Comparison of ENCODE assay signal across 9 mouse cellular contexts in the genomic region with DNA sequence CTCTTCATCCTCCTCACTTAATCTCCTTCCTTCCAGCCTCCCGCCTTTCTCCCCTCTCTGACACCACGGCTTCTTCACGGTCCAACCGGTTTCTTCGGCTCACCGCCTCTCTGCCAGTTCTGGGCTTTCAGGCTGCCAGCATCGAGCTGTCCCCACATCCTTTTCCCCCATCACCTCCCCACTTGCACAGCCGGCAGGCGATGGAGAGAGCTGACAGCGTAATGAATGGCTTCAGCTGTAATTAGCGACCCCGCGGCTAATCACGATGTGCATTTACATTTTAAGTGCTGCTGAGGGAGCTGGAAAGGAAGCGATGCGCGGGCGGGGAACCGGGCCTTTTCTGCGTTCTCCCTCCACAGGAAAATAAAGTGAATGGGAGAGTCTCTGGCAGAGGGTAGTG. TPM values are rescaled to one million over a fixed set of nuclear protein-coding genes. Genes with fewer than 3 reads are reported as not detected.
DNase-seq lines count a peak whose midpoint lies in the region; ATAC-seq lines count a peak whose summit lies in the region.
"Had no signal": no experiment of that assay in that cellular context is flagged by ENCODE, and none has a peak within 500 bp of the region (broad histone marks: within the 10 kb centered on the region; RNA-seq: fewer than 3 reads in every experiment).

No protein-coding gene starts in this region.

- 0 out of 2 replicates have a peak overlapping the region, but pooled peaks have one; percentile 11 for H3K4me2 ChIP-seq in intestine, embryonic 14.5 days (ENCODE audit: low read length)
- H3K4me2 ChIP-seq in intestine, embryonic 16.5 days (ENCODE audit: low read depth, low read length): no peak overlapping the region
- peak overlapping the region; percentile 89 for H3K4me2 ChIP-seq in midbrain, embryonic 16.5 days (ENCODE audit: low read length)

- H3K4me3 ChIP-seq in intestine, embryonic 14.5 days (ENCODE audit: low read depth, low read length): 0 out of 2 replicates have a peak overlapping the region, but pooled peaks have one; percentile 2
- no peak overlapping the region for H3K4me3 ChIP-seq in intestine, embryonic 16.5 days (ENCODE audit: low read length)
- peak overlapping the region; percentile 29 for H3K4me3 ChIP-seq in midbrain, embryonic 16.5 days (ENCODE audit: low read depth, low read length)
- H3K4me3 ChIP-seq: erythroblast, embryonic 14.5 days had no signal

- intact Hi-C loops in gastrocnemius, postnatal 36 days (cut with DNase I): no loop called here

- no peaks in the 10 kb centered on the region for H3K9me3 ChIP-seq in intestine, embryonic 14.5 days (ENCODE audit: control insufficient read depth, low read length)
- H3K9me3 ChIP-seq in intestine, embryonic 16.5 days (ENCODE audit: control insufficient read depth, low read length): no peaks in the 10 kb centered on the region
- H3K9me3 ChIP-seq in midbrain, embryonic 16.5 days (replicated peaks; ENCODE audit: control insufficient read depth, low read length, poor library complexity, severe bottlenecking): no peaks in the 10 kb centered on the region

- H3K9ac ChIP-seq in intestine, embryonic 14.5 days (ENCODE audit: low read length): no peak overlapping the region
- no peak overlapping the region for H3K9ac ChIP-seq in intestine, embryonic 16.5 days (ENCODE audit: low read depth, low read length)
- peak overlapping the region; percentile 55 for H3K9ac ChIP-seq in midbrain, embryonic 16.5 days (ENCODE audit: low read depth, low read length)

- H3K27me3 ChIP-seq in intestine, embryonic 14.5 days (replicated peaks; ENCODE audit: control insufficient read depth, insufficient read depth, low read length): peaks cover 80% of the 10 kb centered on the region
- peaks cover 56% of the 10 kb centered on the region for H3K27me3 ChIP-seq in intestine, embryonic 16.5 days (replicated peaks; ENCODE audit: control insufficient read depth, insufficient read depth, low read length)
- H3K27me3 ChIP-seq in midbrain, embryonic 16.5 days (ENCODE audit: control insufficient read depth, insufficient read depth, low read depth, low read length): peaks cover 27% of the 10 kb centered on the region

- peaks cover 22% of the 10 kb centered on the region for H3K4me1 ChIP-seq in intestine, embryonic 14.5 days (replicated peaks; ENCODE audit: control insufficient read depth, insufficient read depth, low read length)
- peaks cover 29% of the 10 kb centered on the region for H3K4me1 ChIP-seq in intestine, embryonic 16.5 days (ENCODE audit: control insufficient read depth, insufficient read depth, low read length)
- H3K4me1 ChIP-seq in midbrain, embryonic 16.5 days (ENCODE audit: control insufficient read depth, insufficient read depth, low read length): peaks cover 54% of the 10 kb centered on the region

- no peak for ATAC-seq in intestine, embryonic 14.5 days (replicated peaks; ENCODE audit: low FRiP score, low TSS enrichment, low read depth)
- no peak for ATAC-seq in intestine, embryonic 16.5 days
- no peak for ATAC-seq in midbrain, embryonic 16.5 days

- WGBS in intestine, embryonic 14.5 days: 7% methylated on average over 20 of the region's 20 CpGs
- 7% methylated on average over 20 of the region's 20 CpGs for WGBS in intestine, embryonic 16.5 days
- 1% methylated on average over 20 of the region's 20 CpGs for WGBS in midbrain, embryonic 16.5 days

- DNase-seq in intestine, embryonic 14.5 days (ENCODE audit: low spot score): no peak
- peak; percentile 91 for DNase-seq in brain, adult 2 months (ENCODE audit: low read depth, low spot score)
- peak; percentile 18 to 50 for DNase-seq in frontal cortex, postnatal 25 days (ENCODE audit: low spot score in 2 of 2)
- no peak for DNase-seq in urinary bladder, postnatal 36 days (ENCODE audit: low spot score in 2 of 2)
- DNase-seq in layer of hippocampus, postnatal 25 days (ENCODE audit: extremely low spot score in 1 of 2, low spot score in 1 of 2): no peak
- no peak for DNase-seq in gastrocnemius, postnatal 36 days

- H3K36me3 ChIP-seq in intestine, embryonic 14.5 days (ENCODE audit: control insufficient read depth, insufficient read depth, low read length): no peaks in the 10 kb centered on the region
- H3K36me3 ChIP-seq in intestine, embryonic 16.5 days (ENCODE audit: control insufficient read depth, insufficient read depth, low read length): no peaks in the 10 kb centered on the region
- no peaks in the 10 kb centered on the region for H3K36me3 ChIP-seq in midbrain, embryonic 16.5 days (ENCODE audit: control insufficient read depth, insufficient read depth, low read length)

- H3K27ac ChIP-seq in intestine, embryonic 14.5 days (ENCODE audit: low read depth): no peak overlapping the region
- H3K27ac ChIP-seq in intestine, embryonic 16.5 days (ENCODE audit: low read length): no peak overlapping the region
- H3K27ac ChIP-seq in midbrain, embryonic 16.5 days (ENCODE audit: low read length): peak overlapping the region; percentile 76

RNA-seq across cellular contexts. Expression of a gene that starts 2.0 kb away (rescaled TPM):
- polyA plus RNA-seq in intestine, embryonic 14.5 days (2014; fragmentation: Nextera tagmentation; extraction: Ambion mirVana): 8.6 and 10.7 TPM in 2 replicates
- polyA plus RNA-seq in intestine, embryonic 16.5 days (2015; fragmentation: Nextera tagmentation; extraction: Ambion mirVana): 6.3 and 6.8 TPM in 2 replicates
- polyA plus RNA-seq in midbrain, embryonic 16.5 days (2015; fragmentation: Nextera tagmentation; extraction: Ambion mirVana): 24.7 and 30.0 TPM in 2 replicates
- 10 to 100 TPM; 10.9 to 13.2 TPM for total RNA-seq in layer of hippocampus, postnatal 25 days (2021)
- not detected for total RNA-seq in gastrocnemius, postnatal 36 days (2021)
- polyA plus RNA-seq: erythroblast, embryonic 14.5 days had no signal

RNA-seq across cellular contexts. Expression of a gene that starts 19.2 kb away (rescaled TPM):
- 622 and 687 TPM in 2 replicates for polyA plus RNA-seq in intestine, embryonic 14.5 days (2014; fragmentation: Nextera tagmentation; extraction: Ambion mirVana)
- 980 and 987 TPM in 2 replicates for polyA plus RNA-seq in intestine, embryonic 16.5 days (2015; fragmentation: Nextera tagmentation; extraction: Ambion mirVana)
- polyA plus RNA-seq in midbrain, embryonic 16.5 days (2015; fragmentation: Nextera tagmentation; extraction: Ambion mirVana): 818 and 833 TPM in 2 replicates
- 100 to 1,000 TPM; 389 to 459 TPM for total RNA-seq in layer of hippocampus, postnatal 25 days (2021)
- total RNA-seq in gastrocnemius, postnatal 36 days (2021): 1,000 to 10,000 TPM; 1,357 to 1,404 TPM

RNA-seq across cellular contexts. Expression of a gene that starts 34.0 kb away (rescaled TPM):
- polyA plus RNA-seq in intestine, embryonic 14.5 days (2014; fragmentation: Nextera tagmentation; extraction: Ambion mirVana): 13.1 and 13.7 TPM in 2 replicates
- polyA plus RNA-seq in intestine, embryonic 16.5 days (2015; fragmentation: Nextera tagmentation; extraction: Ambion mirVana): 15.2 and 16.2 TPM in 2 replicates
- 168 and 191 TPM in 2 replicates for polyA plus RNA-seq in midbrain, embryonic 16.5 days (2015; fragmentation: Nextera tagmentation; extraction: Ambion mirVana)
- total RNA-seq in layer of hippocampus, postnatal 25 days (2021): 100 to 1,000 TPM; 420 to 434 TPM
- total RNA-seq in gastrocnemius, postnatal 36 days (2021): under 1 TPM; 0.66 to 0.74 TPM

RNA-seq across cellular contexts. Expression of a gene that starts 35.5 kb away (rescaled TPM):
- polyA plus RNA-seq in intestine, embryonic 14.5 days (2014; fragmentation: Nextera tagmentation; extraction: Ambion mirVana): 18.9 and 21.9 TPM in 2 replicates
- polyA plus RNA-seq in intestine, embryonic 16.5 days (2015; fragmentation: Nextera tagmentation; extraction: Ambion mirVana): 13.6 and 13.7 TPM in 2 replicates
- polyA plus RNA-seq in midbrain, embryonic 16.5 days (2015; fragmentation: Nextera tagmentation; extraction: Ambion mirVana): 23.2 and 24.2 TPM in 2 replicates
- 10 to 100 TPM; 21.5 to 22.5 TPM for total RNA-seq in layer of hippocampus, postnatal 25 days (2021)
- total RNA-seq in gastrocnemius, postnatal 36 days (2021): 1 to 10 TPM; 4.0 to 5.5 TPM

RNA-seq across cellular contexts. Expression of a gene that starts 50.7 kb away (rescaled TPM):
- polyA plus RNA-seq in intestine, embryonic 14.5 days (2014; fragmentation: Nextera tagmentation; extraction: Ambion mirVana): 40.4 and 42.7 TPM in 2 replicates
- polyA plus RNA-seq in intestine, embryonic 16.5 days (2015; fragmentation: Nextera tagmentation; extraction: Ambion mirVana): 58.4 and 59.4 TPM in 2 replicates
- polyA plus RNA-seq in midbrain, embryonic 16.5 days (2015; fragmentation: Nextera tagmentation; extraction: Ambion mirVana): 75.4 and 77.6 TPM in 2 replicates
- total RNA-seq in layer of hippocampus, postnatal 25 days (2021): 10 to 100 TPM; 69.5 to 76.0 TPM
- 10 to 100 TPM; 80.9 to 83.7 TPM for total RNA-seq in gastrocnemius, postnatal 36 days (2021)

Comparison
In these comparisons a context has a peak if more than half of its experiments do, and no peak if none do; other contexts are left out.
1. DNase-seq: peak in brain, adult 2 months (single experiment) and frontal cortex, postnatal 25 days (2 of 2); none in intestine, embryonic 14.5 days (single experiment), urinary bladder, postnatal 36 days (0 of 2), layer of hippocampus, postnatal 25 days (0 of 2) and gastrocnemius, postnatal 36 days (0 of 2).